Mouse (Mus musculus) embryonic facial prominence, embryonic 11.5 days (tissue): Measurements from ENCODE around the gene Cacfd1. TPM values are rescaled to one million over a fixed set of nuclear protein-coding genes. Genes with fewer than 3 reads are reported as not detected.

Experiments
- ATAC-seq: fragments of 200-750 bp; cut with Nextera tagmentation; replicated peaks from 2 replicates; pipeline ENCODE4 v1.8.0; 2017; ENCODE audit warnings: low read depth; ENCODE audit not compliant: insufficient number of reproducible peaks, low FRiP score, low TSS enrichment
- DNase-seq: peaks from one replicate; pipeline ENCODE4 v3.0.0-alpha.2; 2015; ENCODE audit warnings: low spot score
- H3K27ac ChIP-seq: fragments of 300-500 bp; sonication (generic); replicated peaks from 2 replicates; pipeline ENCODE4 v1.5.1; 2014; ENCODE audit warnings: mild to moderate bottlenecking, low read depth, low read length, control low read depth
- H3K27me3 ChIP-seq: fragments of 300-500 bp; sonication (generic); 2 replicates; pipeline ENCODE4 v1.6.1; 2014; ENCODE audit warnings: mild to moderate bottlenecking, low read length, moderate library complexity, mixed read lengths; ENCODE audit not compliant: control insufficient read depth, insufficient read depth
- H3K36me3 ChIP-seq: fragments of 300-500 bp; sonication (generic); replicated peaks from 2 replicates; pipeline ENCODE4 v1.6.1; 2014; ENCODE audit warnings: low read depth, mild to moderate bottlenecking, low read length, moderate library complexity, mixed read lengths; ENCODE audit not compliant: control insufficient read depth, insufficient read depth
- H3K4me1 ChIP-seq: fragments of 300-500 bp; sonication (generic); 2 replicates; pipeline ENCODE4 v1.6.1; 2014; ENCODE audit warnings: low read length, mixed read lengths; ENCODE audit not compliant: control insufficient read depth, insufficient read depth
- H3K4me2 ChIP-seq: fragments of 300-500 bp; sonication (generic); 2 replicates; pipeline ENCODE4 v1.6.1; 2014; ENCODE audit warnings: low read depth, mild to moderate bottlenecking, control low read depth, low read length, moderate library complexity
- H3K4me3 ChIP-seq: fragments of 300-500 bp; sonication (generic); 2 replicates; pipeline ENCODE4 v1.5.1; 2014; ENCODE audit warnings: low read depth, low read length, control low read depth
- H3K9ac ChIP-seq: fragments of 300-500 bp; sonication (generic); replicated peaks from 2 replicates; pipeline ENCODE4 v1.6.1; 2014; ENCODE audit warnings: mild to moderate bottlenecking, control low read depth, low read length
- H3K9me3 ChIP-seq: fragments of 300-500 bp; sonication (generic); replicated peaks from 2 replicates; pipeline ENCODE4 v1.6.1; 2016; ENCODE audit warnings: mild to moderate bottlenecking, low read length, inconsistent platforms, mixed read lengths; ENCODE audit not compliant: control insufficient read depth
- WGBS: fragments of 180-500 bp; shearing (Covaris S2); extraction: QIAGEN DNeasy Blood & Tissue Kit; methylation state at CpG from one replicate; pipeline ENCODE4 v1.1.7; 2014; 5-methylcytosine and 5-hydroxymethylcytosine counted together
- polyA plus RNA-seq: library from polyadenylated mRNA; unstranded; fragments of >200 nt; fragmentation: Nextera tagmentation; extraction: Ambion mirVana; gene quantifications from 2 replicates; pipeline ENCODE4 v1.2.1, GENCODE M21; 2014

Cacfd1 gene
- polyA plus RNA-seq, 1 experiment from 2014 or later: 66.2 TPM

- DNase-seq (peak; percentile 91), ATAC-seq (peak; percentile 97)
- Histone ChIP-seq H3K9ac (no peak within 1 kb of the TSS), H3K27me3 (no peaks in the 10 kb centered on the region), H3K27ac (no peak within 1 kb of the TSS), H3K9me3 (no peaks in the 10 kb centered on the region), H3K4me1 (no peaks in the 10 kb centered on the region), H3K4me2 (peak within 1 kb of the TSS; percentile 35), H3K36me3 (no peaks in the 10 kb centered on the region), H3K4me3 (peak within 1 kb of the TSS; percentile 7; the same call in 1 of the 2 replicates)
- WGBS: 4% methylated on average over 38 of the region's 38 CpGs
These were observed 18.1 kb downstream of the Cacfd1 start, which contains the start of gene Slc2a6 for GRCm38 (mm10) chr2:27027618-27028436. Slc2a6 (minus strand) TSS chr2:27027998.

DNA sequence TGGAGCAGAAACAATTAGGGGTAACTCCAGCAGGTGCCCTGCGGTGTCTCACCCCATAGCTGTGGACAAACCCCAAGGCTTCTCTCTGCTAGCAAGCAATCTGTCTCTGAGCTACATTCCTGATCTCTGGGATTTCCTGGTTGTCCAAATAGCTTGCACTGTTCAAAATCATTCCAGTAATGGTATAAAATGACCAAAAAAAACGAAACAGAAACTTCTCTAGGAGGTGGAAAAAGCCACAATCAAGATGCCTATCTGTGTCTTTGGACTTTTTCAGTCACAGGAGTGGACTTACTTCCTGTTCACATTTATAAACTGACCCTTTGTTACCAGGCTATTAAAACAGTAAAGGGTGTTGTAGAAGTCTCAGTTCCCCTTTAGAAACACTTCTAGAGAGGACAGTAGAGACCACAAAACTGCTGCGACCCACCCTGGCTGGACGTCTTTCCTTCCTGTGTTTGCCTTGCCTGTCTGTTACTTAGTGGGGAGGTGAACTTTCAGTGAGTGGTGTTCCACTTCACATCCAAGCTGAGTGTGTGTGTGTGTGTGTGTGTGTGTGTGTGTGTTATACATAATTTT lies 18.8 kb downstream of the Cacfd1 start:
- Histone ChIP-seq H3K9me3 (no peaks in the 10 kb centered on the region), H3K36me3 (no peaks in the 10 kb centered on the region), H3K4me1 (no peaks in the 10 kb centered on the region), H3K27me3 (no peaks in the 10 kb centered on the region), H3K9ac (no peak overlapping the region), H3K27ac (no peak overlapping the region), H3K4me2 (peak overlapping the region; percentile 35), H3K4me3 (peak overlapping the region; percentile 7; the same call in 1 of the 2 replicates)
- 73% methylated on average over 4 of the region's 4 CpGs for WGBS
- DNase-seq (no peak), ATAC-seq (no peak)

GRCm38 (mm10) chr2:27032361-27032760 lies 22.6 kb downstream of the Cacfd1 start:
- no peak for DNase-seq
- Histone ChIP-seq H3K4me3 (no peak overlapping the region), H3K36me3 (no peaks in the 10 kb centered on the region), H3K27ac (no peak overlapping the region), H3K9me3 (no peaks in the 10 kb centered on the region), H3K9ac (no peak overlapping the region), H3K4me2 (no peak overlapping the region), H3K27me3 (no peaks in the 10 kb centered on the region), H3K4me1 (no peaks in the 10 kb centered on the region)
- no peak for ATAC-seq
- WGBS: 70% methylated on average over 2 of the region's 2 CpGs

DNA sequence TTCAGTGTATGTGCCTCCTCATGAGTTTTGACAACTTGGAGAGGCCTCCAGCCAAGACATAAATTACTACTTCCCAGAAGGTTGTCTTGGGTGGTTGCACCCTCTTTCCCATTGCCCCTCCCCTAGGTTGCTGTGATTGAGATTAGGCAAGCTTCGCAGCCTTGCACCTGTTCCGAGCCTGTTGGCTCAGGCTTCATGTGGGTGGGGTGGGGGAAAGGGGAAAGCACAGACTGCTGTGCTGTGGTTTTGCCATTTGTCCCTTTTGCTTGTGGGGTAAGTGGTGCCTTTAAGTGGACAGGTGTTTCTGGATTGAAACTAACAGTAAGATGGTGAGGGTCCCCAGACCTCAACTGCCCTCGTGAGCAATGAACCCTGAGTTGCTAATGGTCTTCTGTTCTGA lies 26.3 kb downstream of the Cacfd1 start:
- no peak for DNase-seq
- Histone ChIP-seq H3K36me3 (no peaks in the 10 kb centered on the region), H3K4me2 (no peak overlapping the region), H3K27ac (no peak overlapping the region), H3K4me3 (no peak overlapping the region), H3K9ac (no peak overlapping the region), H3K27me3 (no peaks in the 10 kb centered on the region), H3K4me1 (no peaks in the 10 kb centered on the region), H3K9me3 (no peaks in the 10 kb centered on the region)
- ATAC-seq: no peak
- 69% methylated on average over 3 of the region's 3 CpGs for WGBS

DNA sequence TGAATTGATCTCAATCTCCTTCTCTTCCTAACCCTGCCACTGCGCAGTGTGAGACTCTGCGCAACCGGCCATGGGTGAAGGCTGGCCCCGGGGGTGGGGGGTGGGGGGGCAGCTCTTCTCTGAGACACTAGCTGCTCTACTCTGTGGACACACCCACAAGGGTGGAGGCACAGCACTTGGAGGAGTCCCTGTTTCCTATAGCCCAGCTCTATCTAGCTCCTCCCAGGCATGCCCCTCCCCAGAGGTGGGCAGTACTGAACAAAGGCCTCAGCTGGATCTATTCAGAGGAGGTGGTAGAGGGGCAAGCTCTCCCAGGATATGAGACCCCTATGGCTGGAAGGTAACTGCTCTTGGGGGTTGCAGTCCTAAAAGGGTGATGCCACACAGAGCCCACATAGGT lies 27.3 kb downstream of the Cacfd1 start:
- H3K27ac ChIP-seq: no peak overlapping the region
- H3K4me1 ChIP-seq: no peaks in the 10 kb centered on the region
- H3K4me3 ChIP-seq: no peak overlapping the region
- ATAC-seq (no peak), DNase-seq (no peak)
- 45% methylated on average over 4 of the region's 4 CpGs for WGBS
- no peaks in the 10 kb centered on the region for H3K9me3 ChIP-seq
- no peak overlapping the region for H3K4me2 ChIP-seq
- no peaks in the 10 kb centered on the region for H3K27me3 ChIP-seq
- H3K36me3 ChIP-seq: no peaks in the 10 kb centered on the region
- no peak overlapping the region for H3K9ac ChIP-seq

- H3K36me3 ChIP-seq: no peaks in the 10 kb centered on the region
- H3K4me3 ChIP-seq: no peak overlapping the region
- H3K9ac ChIP-seq: no peak overlapping the region
- H3K4me2 ChIP-seq: no peak overlapping the region
- H3K9me3 ChIP-seq: no peaks in the 10 kb centered on the region
- 2% methylated on average over 3 of the region's 3 CpGs for WGBS
- DNase-seq (peak; percentile 90), ATAC-seq (no peak; the same call in 1 of the 2 replicates)
- H3K27ac ChIP-seq: no peak overlapping the region
- H3K27me3 ChIP-seq: no peaks in the 10 kb centered on the region
- H3K4me1 ChIP-seq: no peaks in the 10 kb centered on the region
These were observed 28.9 kb downstream of the Cacfd1 start for GRCm38 (mm10) chr2:27038596-27038995.

DNA sequence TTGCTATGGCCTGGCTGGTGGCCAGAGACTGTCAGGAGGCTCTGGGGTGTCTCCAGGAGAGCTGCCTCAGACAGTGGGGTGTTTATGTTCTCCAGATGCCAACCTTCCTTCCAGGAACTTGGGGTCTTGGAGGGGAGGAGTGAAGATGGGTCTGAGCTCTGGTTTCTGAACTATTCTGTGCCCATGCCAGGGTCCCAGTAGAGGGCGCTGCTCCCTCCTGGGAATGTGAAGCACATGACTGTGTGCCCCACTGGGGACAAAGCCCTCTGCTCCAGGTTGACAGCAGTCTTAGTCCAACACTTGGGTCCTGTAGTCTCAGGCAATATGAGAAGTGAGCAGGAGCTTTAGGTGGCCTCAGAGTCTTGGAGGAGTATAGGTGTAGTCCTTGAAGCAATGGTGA lies 29.6 kb downstream of the Cacfd1 start:
- Histone ChIP-seq H3K9me3 (no peaks in the 10 kb centered on the region), H3K4me2 (no peak overlapping the region), H3K4me3 (no peak overlapping the region), H3K36me3 (no peaks in the 10 kb centered on the region), H3K27me3 (no peaks in the 10 kb centered on the region), H3K4me1 (no peaks in the 10 kb centered on the region), H3K9ac (no peak overlapping the region), H3K27ac (no peak overlapping the region)
- ATAC-seq (no peak), DNase-seq (peak; percentile 20)
- WGBS: 0% methylated on average over 1 of the region's 1 CpGs

- H3K9me3 ChIP-seq: no peaks in the 10 kb centered on the region
- no peaks in the 10 kb centered on the region for H3K4me1 ChIP-seq
- WGBS: 69% methylated on average over 8 of the region's 8 CpGs
- DNase-seq (no peak), ATAC-seq (no peak)
- H3K9ac ChIP-seq: no peak overlapping the region
- no peak overlapping the region for H3K27ac ChIP-seq
- H3K4me3 ChIP-seq: no peak overlapping the region
- no peaks in the 10 kb centered on the region for H3K27me3 ChIP-seq
- H3K36me3 ChIP-seq: no peaks in the 10 kb centered on the region
- no peak overlapping the region for H3K4me2 ChIP-seq
These were observed 32.6 kb downstream of the Cacfd1 start for GRCm38 (mm10) chr2:27042131-27042844.
